Mouse (Mus musculus) liver, adult 2 months (tissue): ENCODE results near the gene Rap1gap. TPM values are rescaled to one million over a fixed set of nuclear protein-coding genes. Genes with fewer than 3 reads are reported as not detected.

ENCODE experiments used
- DNase-seq: peaks from one replicate; pipeline ENCODE4 v3.0.0-alpha.2; 2011; ENCODE audit warnings: low read depth, low spot score; ENCODE audit errors: extremely low read depth
- H3K27ac ChIP-seq: fragments of 200-500 bp; replicated peaks from 2 replicates; pipeline ENCODE4 v1.5.1; 2012; ENCODE audit warnings: low read depth, mild to moderate bottlenecking, control low read depth, inconsistent platforms, low read length; ENCODE audit not compliant: insufficient read depth
- H3K27me3 ChIP-seq: fragments of 200-500 bp; 2 replicates; pipeline ENCODE4 v1.6.1; 2012; ENCODE audit warnings: mild to moderate bottlenecking, moderate library complexity, low read length, inconsistent platforms; ENCODE audit not compliant: control insufficient read depth, insufficient read depth
- H3K36me3 ChIP-seq: fragments of 200-500 bp; 2 replicates; pipeline ENCODE4 v1.6.1; 2012; ENCODE audit warnings: low read length, inconsistent platforms; ENCODE audit not compliant: control insufficient read depth, insufficient read depth
- H3K4me1 ChIP-seq: fragments of 200-500 bp; 2 replicates; pipeline ENCODE4 v1.6.1; 2011; ENCODE audit warnings: low read length; ENCODE audit not compliant: control insufficient read depth, insufficient read depth
- H3K4me3 ChIP-seq: fragments of 200-500 bp; 2 replicates; pipeline ENCODE4 v1.5.1; 2011; ENCODE audit warnings: low read depth, mild to moderate bottlenecking, control low read depth, low read length, moderate library complexity; ENCODE audit not compliant: insufficient read depth
- H3K79me2 ChIP-seq: fragments of 200-500 bp; 2 replicates; pipeline ENCODE4 v1.6.1; 2012; ENCODE audit warnings: inconsistent platforms, mild to moderate bottlenecking, low read length, moderate library complexity; ENCODE audit not compliant: control insufficient read depth, insufficient read depth
- H3K9ac ChIP-seq: fragments of 200-500 bp; 2 replicates; pipeline ENCODE4 v1.6.1; 2012; ENCODE audit warnings: low read depth, mild to moderate bottlenecking, control low read depth, inconsistent platforms, low read length
- CTCF ChIP-seq: fragments of 200-500 bp; IDR thresholded peaks from 2 replicates; pipeline ENCODE4 v1.5.1; 2011; ENCODE audit warnings: low read depth, low read length, control low read depth
- POLR2A ChIP-seq: fragments of 200-500 bp; IDR thresholded peaks from 2 replicates; pipeline ENCODE4 v1.6.1; 2011; ENCODE audit warnings: low read length, control low read depth; ENCODE audit not compliant: insufficient read depth; ENCODE audit errors: extremely low read depth
- WGBS: fragments of 180-500 bp; shearing (Covaris S2); methylation state at CpG from one replicate; pipeline ENCODE4 v1.1.7; 2018; 5-methylcytosine and 5-hydroxymethylcytosine counted together
- polyA plus RNA-seq: library from polyadenylated mRNA; depleted of rRNA; stranded (reverse); fragments of >200 nt; gene quantifications from 2 replicates; pipeline ENCODE4 v1.2.3, GENCODE M21; 2012
- total RNA-seq: library from RNA; depleted of rRNA; stranded (reverse); fragments of >200 nt; gene quantifications from 2 replicates; pipeline ENCODE4 v1.2.3, GENCODE M21; 2014

The Rap1gap gene
- total and polyA plus RNA-seq, 2 experiments = 2.9 to 11.5 TPM

DNA sequence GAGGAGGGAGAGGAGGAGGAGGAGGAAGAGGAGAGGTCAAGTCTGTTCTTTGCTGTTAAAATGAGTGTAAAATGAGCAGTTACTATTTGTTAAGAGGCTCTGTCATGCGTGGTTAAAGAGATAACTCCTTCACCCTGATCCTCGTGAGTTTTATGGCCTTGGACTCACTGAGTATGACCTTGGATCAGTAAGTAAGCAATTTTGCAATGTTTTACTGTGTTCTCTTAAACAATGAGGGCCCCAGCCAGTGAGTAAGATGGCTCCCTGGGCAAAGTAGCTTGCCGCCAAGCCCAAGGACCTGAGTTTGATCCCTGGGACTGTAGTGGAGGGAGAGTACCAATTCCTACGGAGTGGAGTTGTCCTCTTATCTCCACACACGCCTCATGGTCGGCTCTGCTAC lies 36.4 kb downstream of the Rap1gap start:
- Histone ChIP-seq H3K27me3 (no peaks in the 10 kb centered on the region), H3K4me1 (peaks cover 6% of the 10 kb centered on the region), H3K27ac (no peak overlapping the region), H3K9ac (no peak overlapping the region), H3K79me2 (no peaks in the 10 kb centered on the region), H3K4me3 (no peak overlapping the region), H3K36me3 (no peaks in the 10 kb centered on the region)
- TF ChIP-seq POLR2A = no peak
- TF ChIP-seq CTCF = no peak
- no peak for DNase-seq
- WGBS = 46% methylated on average over 6 of the region's 6 CpGs

DNA sequence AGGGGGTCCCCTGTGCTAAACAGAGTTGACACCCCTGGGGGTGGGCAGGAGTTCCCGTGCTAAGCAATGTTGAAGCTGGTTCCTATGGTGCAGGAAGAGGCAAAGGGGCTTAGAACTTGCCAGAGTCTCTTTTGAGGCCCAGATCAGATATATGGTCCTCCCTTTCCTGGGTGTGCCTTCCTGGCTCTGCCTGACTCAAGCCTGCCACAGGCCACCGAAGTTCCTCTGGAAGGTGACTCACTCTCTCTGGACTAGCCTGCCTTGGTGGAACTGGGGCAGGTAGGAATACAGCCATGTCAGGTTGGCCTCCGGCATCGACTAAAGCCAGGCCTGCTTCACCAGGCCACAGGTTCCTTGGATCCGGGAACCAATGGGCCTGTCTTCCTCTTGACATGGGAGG lies 38.6 kb downstream of the Rap1gap start:
- no peaks in the 10 kb centered on the region for H3K79me2 ChIP-seq
- H3K27ac ChIP-seq = no peak overlapping the region
- no peak for DNase-seq
- TF ChIP-seq POLR2A (no peak), CTCF (no peak)
- peaks cover 10% of the 10 kb centered on the region for H3K4me1 ChIP-seq
- no peak overlapping the region for H3K4me3 ChIP-seq
- H3K9ac ChIP-seq = no peak overlapping the region
- WGBS = 90% methylated on average over 5 of the region's 5 CpGs
- no peaks in the 10 kb centered on the region for H3K27me3 ChIP-seq
- H3K36me3 ChIP-seq = no peaks in the 10 kb centered on the region

DNA sequence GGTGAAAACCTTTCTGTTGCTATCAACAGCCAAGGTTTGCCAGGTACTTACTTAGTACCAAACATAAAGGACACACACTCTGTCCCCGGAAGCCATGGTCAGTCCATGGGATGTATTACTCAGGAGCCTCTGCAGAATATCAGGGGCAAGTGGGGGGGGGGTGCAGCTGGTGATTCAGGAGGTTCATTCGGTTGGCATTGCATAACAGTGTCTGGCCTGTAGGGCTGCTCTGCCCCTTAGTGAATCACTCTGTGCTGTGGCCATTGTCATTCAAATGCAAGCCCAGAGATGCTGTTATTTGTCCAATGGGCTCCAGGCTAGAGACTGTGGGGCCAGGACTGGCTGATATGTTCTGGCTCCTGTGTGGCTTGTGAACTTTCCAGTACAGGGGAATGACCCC lies 40.0 kb downstream of the Rap1gap start:
- H3K27me3 ChIP-seq = no peaks in the 10 kb centered on the region
- no peak overlapping the region for H3K4me3 ChIP-seq
- 65% methylated on average over 2 of the region's 2 CpGs for WGBS

DNA sequence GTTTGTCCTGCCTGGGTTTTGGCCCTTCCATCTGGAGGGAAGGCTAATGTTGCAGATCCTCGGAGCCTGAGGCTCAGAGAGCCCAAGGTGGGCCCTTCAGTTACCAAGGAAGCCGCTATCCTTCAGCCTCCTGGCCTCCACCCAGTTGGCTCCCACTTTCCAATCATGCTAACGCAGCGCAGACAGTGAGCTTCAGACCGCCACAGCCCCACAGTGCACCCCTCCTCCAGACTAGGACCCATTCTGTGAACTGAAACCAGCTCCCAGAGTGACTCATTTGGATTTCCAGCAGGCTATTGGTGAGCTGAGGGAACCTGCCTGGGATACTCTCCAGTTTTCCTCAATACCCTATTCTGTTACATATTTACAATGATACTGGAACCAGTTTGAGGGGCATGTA lies 40.9 kb downstream of the Rap1gap start:
- Histone ChIP-seq H3K79me2 (no peaks in the 10 kb centered on the region), H3K27me3 (no peaks in the 10 kb centered on the region), H3K27ac (no peak overlapping the region), H3K9ac (no peak overlapping the region), H3K4me3 (no peak overlapping the region), H3K36me3 (no peaks in the 10 kb centered on the region), H3K4me1 (peaks cover 10% of the 10 kb centered on the region)
- WGBS = 85% methylated on average over 5 of the region's 5 CpGs
- TF ChIP-seq CTCF (no peak), POLR2A (no peak)
- no peak for DNase-seq

More for the DNA sequence above, 40.0 kb downstream of the Rap1gap start:
- Histone ChIP-seq H3K4me1 (peaks cover 10% of the 10 kb centered on the region), H3K27ac (no peak overlapping the region), H3K79me2 (no peaks in the 10 kb centered on the region), H3K36me3 (no peaks in the 10 kb centered on the region), H3K9ac (no peak overlapping the region)
- TF ChIP-seq CTCF (no peak), POLR2A (no peak)
- no peak for DNase-seq

DNA sequence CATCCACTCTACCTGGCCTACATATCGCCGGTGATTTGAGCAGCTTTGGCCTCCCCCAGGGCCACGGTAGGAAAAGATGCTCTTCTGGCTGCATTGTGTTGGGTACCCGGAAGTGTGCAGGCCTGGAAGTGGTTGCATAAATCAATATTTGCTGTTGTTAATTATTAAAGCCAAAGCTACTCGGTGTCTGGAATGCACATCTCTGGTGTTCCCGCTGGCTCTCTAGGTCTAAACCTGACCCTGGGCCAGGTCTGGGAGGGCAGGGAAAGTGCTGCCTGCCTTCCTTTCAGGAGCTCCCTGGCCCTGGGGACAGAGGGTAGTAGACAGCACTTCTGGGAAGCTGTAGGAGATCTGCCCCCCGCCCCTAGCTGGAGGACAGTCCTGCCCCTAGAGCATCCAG lies 42.0 kb downstream of the Rap1gap start:
- 20% methylated on average over 7 of the region's 7 CpGs for WGBS
- TF ChIP-seq POLR2A (no peak), CTCF (no peak)
- H3K79me2 ChIP-seq = no peaks in the 10 kb centered on the region
- no peaks in the 10 kb centered on the region for H3K27me3 ChIP-seq
- H3K4me1 ChIP-seq = peaks cover 6% of the 10 kb centered on the region
- no peak overlapping the region for H3K27ac ChIP-seq
- no peak overlapping the region for H3K9ac ChIP-seq
- H3K36me3 ChIP-seq = no peaks in the 10 kb centered on the region
- no peak overlapping the region for H3K4me3 ChIP-seq
- DNase-seq = peak; percentile 84

DNA sequence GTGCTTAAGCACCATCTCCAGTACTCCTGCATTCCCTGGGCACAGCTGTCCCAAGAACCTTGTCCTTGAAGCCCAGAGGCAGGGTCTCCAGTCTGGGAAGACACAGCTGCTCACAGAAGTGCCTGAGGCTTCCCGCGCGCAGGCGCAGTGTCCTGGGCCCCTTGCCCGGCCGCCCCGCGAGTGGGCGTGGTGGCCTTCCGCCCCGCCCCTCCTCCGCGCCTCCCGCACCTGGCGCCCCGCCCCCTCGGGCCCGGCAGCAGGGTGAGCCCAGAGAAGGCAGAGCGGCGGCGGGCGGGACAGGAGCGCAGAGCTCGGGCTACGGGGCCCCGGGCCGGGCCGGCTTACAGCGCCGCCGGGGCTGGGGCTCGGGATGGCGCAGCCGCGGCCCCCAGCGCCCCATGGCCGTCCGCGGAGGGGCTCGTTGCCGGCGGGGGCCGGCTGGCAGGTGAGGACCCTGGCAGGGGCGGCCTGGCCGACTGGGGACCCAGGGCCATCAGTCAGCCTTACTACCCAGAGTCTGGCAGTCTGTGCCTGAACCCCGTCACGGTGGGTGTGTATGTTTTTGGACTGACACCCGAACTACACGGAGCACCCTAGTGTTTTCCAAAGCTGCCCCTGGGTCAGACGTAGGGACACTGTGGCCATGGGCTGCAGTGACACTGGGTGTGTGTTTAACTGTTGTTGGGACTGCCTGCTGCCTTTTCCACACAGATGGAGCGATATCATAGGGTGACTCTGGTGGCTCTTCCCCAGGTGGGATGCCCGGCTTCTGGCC lies 42.9 kb downstream of the Rap1gap start:
- DNase-seq = peak; percentile 48
- no peaks in the 10 kb centered on the region for H3K27me3 ChIP-seq
- 3% methylated on average over 51 of the region's 52 CpGs for WGBS
- H3K9ac ChIP-seq = peak overlapping the region; percentile 65
- H3K27ac ChIP-seq = 0 out of 2 replicates have a peak overlapping the region, but pooled peaks have one; percentile 20
- peaks cover 6% of the 10 kb centered on the region for H3K4me1 ChIP-seq
- no peaks in the 10 kb centered on the region for H3K79me2 ChIP-seq
- peak overlapping the region; percentile 39; the same call in 1 of the 2 replicates for H3K4me3 ChIP-seq
- H3K36me3 ChIP-seq = no peaks in the 10 kb centered on the region
- TF ChIP-seq POLR2A = no peak
- no peak for TF ChIP-seq CTCF
